Mouse (Mus musculus) heart, embryonic 11.5 days (tissue): ENCODE data around the gene Serpina3m. TPM values are rescaled to one million over a fixed set of nuclear protein-coding genes. Genes with fewer than 3 reads are reported as not detected.
"Not testable (repeated sequence)": the region's sequence is repeated elsewhere in the genome, so short reads cannot be mapped to it uniquely, and the experiment has no call there.

Source experiments
- ATAC-seq: fragments of 200-750 bp; cut with Nextera tagmentation; replicated peaks from 2 replicates; pipeline ENCODE4 v1.8.0; 2017; ENCODE audit warnings: moderate library complexity; ENCODE audit not compliant: insufficient number of reproducible peaks, low FRiP score, low TSS enrichment
- H3K27ac ChIP-seq: fragments of 300-500 bp; sonication (generic); 2 replicates; pipeline ENCODE4 v1.5.1; 2014; ENCODE audit warnings: mild to moderate bottlenecking, low read depth, low read length
- H3K27me3 ChIP-seq: fragments of 300-500 bp; sonication (generic); 2 replicates; pipeline ENCODE4 v1.6.1; 2014; ENCODE audit warnings: mild to moderate bottlenecking, low read length, mixed read lengths; ENCODE audit not compliant: control insufficient read depth, insufficient read depth
- H3K36me3 ChIP-seq: fragments of 300-500 bp; sonication (generic); 2 replicates; pipeline ENCODE4 v1.6.1; 2014; ENCODE audit warnings: mild to moderate bottlenecking, low read length, moderate library complexity, mixed read lengths; ENCODE audit not compliant: control insufficient read depth, insufficient read depth
- H3K4me1 ChIP-seq: fragments of 300-500 bp; sonication (generic); 2 replicates; pipeline ENCODE4 v1.6.1; 2014; ENCODE audit warnings: low read length; ENCODE audit not compliant: control insufficient read depth, insufficient read depth
- H3K4me2 ChIP-seq: fragments of 300-500 bp; sonication (generic); 2 replicates; pipeline ENCODE4 v1.6.1; 2014; ENCODE audit warnings: mild to moderate bottlenecking, moderate library complexity
- H3K4me3 ChIP-seq: fragments of 300-500 bp; sonication (generic); 2 replicates; pipeline ENCODE4 v1.5.1; 2014; ENCODE audit warnings: low read depth, low read length
- H3K9ac ChIP-seq: fragments of 300-500 bp; sonication (generic); 2 replicates; pipeline ENCODE4 v1.6.1; 2014; ENCODE audit warnings: mild to moderate bottlenecking, low read depth, low read length, moderate library complexity
- H3K9me3 ChIP-seq: fragments of 300-500 bp; sonication (generic); replicated peaks from 2 replicates; pipeline ENCODE4 v1.6.1; 2016; ENCODE audit warnings: low read length; ENCODE audit not compliant: control insufficient read depth
- WGBS: fragments of 180-500 bp; shearing (Covaris S2); extraction: QIAGEN DNeasy Blood & Tissue Kit; methylation state at CpG from one replicate; pipeline ENCODE4 v1.1.7; 2014; ENCODE audit not compliant: insufficient replicate concordance; 5-methylcytosine and 5-hydroxymethylcytosine counted together
- polyA plus RNA-seq: library from polyadenylated mRNA; unstranded; fragments of >200 nt; fragmentation: Nextera tagmentation; extraction: Ambion mirVana; gene quantifications from 2 replicates; pipeline ENCODE4 v1.2.1, GENCODE M21; 2014

Gene Serpina3m
- not detected in 2 replicates for polyA plus RNA-seq

DNA sequence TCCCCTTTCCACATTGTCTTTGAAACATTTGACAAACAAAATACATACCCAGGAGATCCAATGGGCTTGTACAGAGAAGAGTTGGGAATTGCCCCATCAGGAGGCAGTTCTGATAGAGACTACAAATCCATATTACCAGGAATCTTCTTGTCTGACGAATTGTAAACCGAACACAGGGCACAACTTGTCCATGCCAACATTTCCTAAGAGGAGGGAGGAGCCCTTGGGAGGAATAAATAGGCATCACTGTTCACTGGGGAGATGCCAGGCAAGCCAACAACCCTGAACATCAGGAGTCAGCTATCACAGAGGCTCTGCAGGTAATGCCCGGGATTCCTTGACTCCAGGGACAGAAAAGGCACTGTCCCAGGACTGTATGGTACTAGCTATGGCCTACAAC, at the start of gene Serpina3m, which contains the start of gene Serpina3k:
Serpina3m (plus strand) TSS at position 261 of the 400 bp plus-strand sequence.
Serpina3k (plus strand) TSS at position 261 of the 400 bp plus-strand sequence.
- not testable (repeated sequence) for H3K27ac ChIP-seq, H3K9ac ChIP-seq, H3K4me2 ChIP-seq, H3K4me3 ChIP-seq, H3K27me3 ChIP-seq, H3K36me3 ChIP-seq, ATAC-seq, H3K4me1 ChIP-seq, H3K9me3 ChIP-seq
- WGBS: 66% methylated on average over 3 of the region's 3 CpGs

DNA sequence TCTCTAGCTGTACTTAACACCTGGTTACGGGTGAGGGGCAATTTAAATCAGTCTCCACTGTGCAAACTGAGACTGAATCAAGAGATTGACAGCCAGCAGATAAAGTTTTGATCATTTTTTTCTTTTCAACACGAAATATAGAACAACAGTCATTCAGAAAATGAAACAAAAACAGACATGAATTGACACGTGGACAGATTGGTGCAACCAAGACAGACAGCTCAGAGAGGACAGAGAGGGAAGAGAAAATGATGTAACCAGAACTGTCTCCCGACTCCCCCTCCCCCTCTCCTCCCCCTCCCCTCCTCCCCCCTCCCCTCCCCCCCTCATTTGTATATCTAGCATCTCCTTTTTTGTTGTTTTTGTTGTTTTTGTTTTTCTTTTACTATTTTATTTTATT, 48.4 kb upstream of the Serpina3m start:
- no peaks in the 10 kb centered on the region for H3K36me3 ChIP-seq
- H3K4me1 ChIP-seq: no peaks in the 10 kb centered on the region
- no peak overlapping the region for H3K4me2 ChIP-seq
- H3K27me3 ChIP-seq: no peaks in the 10 kb centered on the region
- no peak overlapping the region for H3K27ac ChIP-seq
- no peak for ATAC-seq
- H3K9me3 ChIP-seq: no peaks in the 10 kb centered on the region
- H3K9ac ChIP-seq: no peak overlapping the region
- WGBS: 36% methylated on average over 4 of the region's 4 CpGs
- H3K4me3 ChIP-seq: no peak overlapping the region

DNA sequence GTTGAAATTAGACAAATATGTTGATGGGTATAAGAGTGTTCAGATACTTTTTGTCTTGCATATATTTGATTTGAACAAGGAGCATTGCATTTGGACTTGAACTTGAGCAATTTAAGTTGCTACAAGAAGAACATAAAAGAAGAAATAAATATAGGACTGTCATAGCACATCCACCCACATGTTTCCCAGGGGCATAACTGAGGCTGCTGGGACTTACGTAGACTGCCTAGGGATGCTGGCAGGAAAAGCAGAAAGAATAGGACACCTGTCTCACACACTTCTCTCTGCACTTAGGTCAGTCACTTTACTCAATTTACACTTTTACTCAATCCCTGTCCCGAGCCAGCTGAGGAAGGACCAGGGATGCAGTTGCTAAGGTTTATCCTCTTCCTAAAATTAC, 44.3 kb upstream of the Serpina3m start:
- H3K4me3 ChIP-seq: no peak overlapping the region

DNA sequence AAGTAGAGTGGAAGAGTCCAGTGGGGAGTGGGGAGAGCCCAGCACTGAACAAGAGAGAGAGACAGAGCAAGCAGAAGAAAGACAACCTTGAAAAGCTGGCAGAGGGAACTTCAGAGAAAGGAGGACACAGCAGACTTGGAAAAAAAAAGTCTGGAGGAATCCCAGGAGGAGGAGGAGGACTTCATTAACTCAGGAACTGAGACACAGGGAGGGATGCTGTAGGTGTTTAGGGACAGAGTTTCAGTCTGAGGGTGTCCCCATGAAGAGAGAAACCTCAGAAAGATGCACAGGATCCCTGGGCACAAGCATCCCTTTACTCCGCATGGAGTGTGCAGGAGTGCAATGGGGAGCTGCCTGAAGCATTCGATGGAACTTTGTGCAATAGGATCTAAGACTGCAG, 40.2 kb upstream of the Serpina3m start:
- H3K9me3 ChIP-seq: no peaks in the 10 kb centered on the region
- WGBS: 85% methylated on average over 2 of the region's 2 CpGs
- H3K27ac ChIP-seq: no peak overlapping the region
- no peaks in the 10 kb centered on the region for H3K36me3 ChIP-seq
- H3K4me1 ChIP-seq: no peaks in the 10 kb centered on the region
- H3K27me3 ChIP-seq: no peaks in the 10 kb centered on the region
- H3K4me3 ChIP-seq: no peak overlapping the region
- no peak overlapping the region for H3K4me2 ChIP-seq
- no peak overlapping the region for H3K9ac ChIP-seq
- no peak for ATAC-seq

More for the DNA sequence above, 44.3 kb upstream of the Serpina3m start:
- no peaks in the 10 kb centered on the region for H3K4me1 ChIP-seq
- ATAC-seq: no peak
- H3K4me2 ChIP-seq: no peak overlapping the region
- no peaks in the 10 kb centered on the region for H3K9me3 ChIP-seq
- no peaks in the 10 kb centered on the region for H3K36me3 ChIP-seq
- H3K27me3 ChIP-seq: no peaks in the 10 kb centered on the region
- no peak overlapping the region for H3K27ac ChIP-seq
- H3K9ac ChIP-seq: no peak overlapping the region
- WGBS: 77% methylated on average over 2 of the region's 2 CpGs

DNA sequence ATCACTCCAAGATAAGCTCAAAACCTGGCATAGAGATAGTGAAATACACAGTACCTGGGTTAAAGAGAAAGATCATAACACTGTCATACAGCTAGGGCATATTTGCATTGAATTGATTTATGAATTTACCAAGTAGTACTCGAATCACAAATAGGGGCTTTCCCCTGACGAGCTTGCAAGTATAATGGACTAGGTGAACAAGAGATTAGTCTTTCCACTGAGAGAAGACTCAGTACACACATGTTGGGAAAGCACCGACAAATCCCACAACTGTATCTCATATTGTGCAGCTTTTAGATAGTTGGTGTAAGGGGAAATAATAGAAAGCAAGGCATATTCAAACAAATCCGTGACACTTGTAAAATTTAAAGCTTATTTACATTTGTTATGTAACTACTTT, 32.3 kb upstream of the Serpina3m start:
- no peaks in the 10 kb centered on the region for H3K27me3 ChIP-seq
- no peak overlapping the region for H3K4me2 ChIP-seq
- no peaks in the 10 kb centered on the region for H3K4me1 ChIP-seq
- no peak overlapping the region for H3K27ac ChIP-seq
- H3K9me3 ChIP-seq: no peaks in the 10 kb centered on the region
- WGBS: 81% methylated on average over 4 of the region's 4 CpGs
- no peaks in the 10 kb centered on the region for H3K36me3 ChIP-seq
- H3K9ac ChIP-seq: no peak overlapping the region
- ATAC-seq: no peak
- H3K4me3 ChIP-seq: no peak overlapping the region

- Histone ChIP-seq H3K9me3 (0 out of 2 replicates have a peak, but pooled peaks cover 2% of the 10 kb centered on the region), H3K27me3 (no peaks in the 10 kb centered on the region), H3K4me1 (no peaks in the 10 kb centered on the region), H3K36me3 (no peaks in the 10 kb centered on the region), H3K4me2 (no peak within 1 kb of the TSS), H3K4me3 (no peak within 1 kb of the TSS), H3K27ac (no peak within 1 kb of the TSS), H3K9ac (no peak within 1 kb of the TSS)
- WGBS: 70% methylated on average over 1 of the region's 1 CpGs
- ATAC-seq: no peak
Measured at GRCm38 (mm10) chr12:104314253-104314652, 24.0 kb upstream of the Serpina3m start, which contains the start of gene Serpina3j. TSS of gene Serpina3j (plus strand) at chr12:104314553.

DNA sequence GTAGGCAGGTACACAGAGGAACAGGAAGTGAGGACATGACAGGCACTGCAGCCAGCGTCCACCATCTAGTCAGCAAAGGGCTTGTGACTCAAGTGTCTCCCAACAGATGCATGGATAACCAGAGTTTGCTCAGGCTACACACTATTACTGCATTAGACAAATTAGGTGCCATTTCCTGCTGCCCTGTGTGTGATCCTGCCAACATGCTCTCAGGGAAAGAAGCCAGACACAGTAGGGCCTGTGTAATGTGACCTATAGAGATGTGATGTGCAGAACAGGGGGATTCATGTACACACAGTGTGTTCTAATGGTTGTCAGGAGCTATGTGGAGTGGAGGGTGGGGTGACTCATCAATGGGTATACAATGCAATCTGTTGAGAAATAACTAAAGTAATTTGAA, 15.8 kb upstream of the Serpina3m start:
- no peaks in the 10 kb centered on the region for H3K36me3 ChIP-seq
- no peak overlapping the region for H3K9ac ChIP-seq
- ATAC-seq: no peak
- no peaks in the 10 kb centered on the region for H3K4me1 ChIP-seq
- no peak overlapping the region for H3K27ac ChIP-seq
- H3K9me3 ChIP-seq: no peaks in the 10 kb centered on the region
- H3K27me3 ChIP-seq: no peaks in the 10 kb centered on the region
- H3K4me2 ChIP-seq: no peak overlapping the region
- 35% methylated on average over 1 of the region's 1 CpGs for WGBS
- H3K4me3 ChIP-seq: no peak overlapping the region

DNA sequence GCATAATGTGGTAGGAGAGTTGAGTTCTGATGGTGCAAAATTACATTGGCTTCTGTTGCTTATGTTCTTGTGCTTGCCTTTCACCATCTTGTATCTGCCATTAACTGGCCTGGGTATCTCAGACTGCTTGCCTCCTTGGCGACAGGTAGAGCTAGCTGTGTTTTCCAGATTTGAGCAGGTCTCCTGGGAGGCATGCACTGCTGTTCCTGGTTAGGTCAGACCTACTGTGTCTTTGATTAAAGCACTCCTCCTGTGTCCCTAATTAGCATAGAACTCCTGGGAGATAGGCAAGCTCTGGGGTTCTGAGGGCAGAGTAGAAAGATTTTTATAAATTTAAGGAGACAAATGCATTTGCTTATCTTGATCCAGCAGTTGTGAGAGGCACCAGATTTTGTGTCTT, 6.6 kb upstream of the Serpina3m start:
- Histone ChIP-seq H3K9me3 (no peaks in the 10 kb centered on the region), H3K9ac (no peak overlapping the region), H3K27me3 (no peaks in the 10 kb centered on the region), H3K36me3 (no peaks in the 10 kb centered on the region), H3K4me2 (no peak overlapping the region), H3K4me1 (no peaks in the 10 kb centered on the region), H3K4me3 (no peak overlapping the region), H3K27ac (no peak overlapping the region)
- WGBS: 36% methylated on average over 1 of the region's 1 CpGs
- no peak for ATAC-seq

GRCm38 (mm10) chr12:104336873-104337272, 1.4 kb upstream of the Serpina3m start:
- not testable (repeated sequence) for H3K4me2 ChIP-seq, H3K27me3 ChIP-seq, H3K4me3 ChIP-seq, H3K9ac ChIP-seq, H3K36me3 ChIP-seq, H3K9me3 ChIP-seq, ATAC-seq, H3K27ac ChIP-seq, H3K4me1 ChIP-seq
